Mouse (Mus musculus) neural tube, embryonic 11.5 days (tissue): Measurements from ENCODE around the gene Ddr1. TPM values are rescaled to one million over a fixed set of nuclear protein-coding genes. Genes with fewer than 3 reads are reported as not detected.
A peak's percentile ranks its signal among the peaks of the same experiment; 100 is the strongest.

Source experiments
- ATAC-seq: fragments of 200-750 bp; cut with Nextera tagmentation; 2 replicates; pipeline ENCODE4 v1.8.0; 2017; ENCODE audit warnings: moderate number of reproducible peaks, mild to moderate bottlenecking, moderate TSS enrichment, moderate library complexity; ENCODE audit not compliant: insufficient read depth, low FRiP score, low TSS enrichment
- DNase-seq: peaks from one replicate; pipeline ENCODE4 v3.0.0-alpha.2; 2015; ENCODE audit warnings: low spot score
- H3K27ac ChIP-seq: fragments of 300-500 bp; sonication (generic); 2 replicates; pipeline ENCODE4 v1.5.1; 2014; ENCODE audit warnings: low read depth, mild to moderate bottlenecking, low read length
- H3K27me3 ChIP-seq: fragments of 300-500 bp; sonication (generic); 2 replicates; pipeline ENCODE4 v1.6.1; 2014; ENCODE audit warnings: mild to moderate bottlenecking, low read length, mixed read lengths; ENCODE audit not compliant: control insufficient read depth, insufficient read depth
- H3K36me3 ChIP-seq: fragments of 300-500 bp; sonication (generic); 2 replicates; pipeline ENCODE4 v1.6.1; 2014; ENCODE audit warnings: mild to moderate bottlenecking, low read length, moderate library complexity, mixed read lengths; ENCODE audit not compliant: control insufficient read depth, insufficient read depth
- H3K4me1 ChIP-seq: fragments of 300-500 bp; sonication (generic); 2 replicates; pipeline ENCODE4 v1.6.1; 2014; ENCODE audit warnings: low read length, mixed read lengths; ENCODE audit not compliant: control insufficient read depth, insufficient read depth
- H3K4me2 ChIP-seq: fragments of 300-500 bp; sonication (generic); 2 replicates; pipeline ENCODE4 v1.6.1; 2014; ENCODE audit warnings: low read depth, mild to moderate bottlenecking, moderate library complexity
- H3K4me3 ChIP-seq: fragments of 300-500 bp; sonication (generic); 2 replicates; pipeline ENCODE4 v1.5.1; 2014; ENCODE audit warnings: low read depth, low read length
- H3K9ac ChIP-seq: fragments of 300-500 bp; sonication (generic); 2 replicates; pipeline ENCODE4 v1.6.1; 2014; ENCODE audit warnings: mild to moderate bottlenecking, low read length
- H3K9me3 ChIP-seq: fragments of 300-500 bp; sonication (generic); 2 replicates; pipeline ENCODE4 v1.6.1; 2016; ENCODE audit warnings: low read length; ENCODE audit not compliant: control insufficient read depth
- WGBS: fragments of 180-500 bp; shearing (Covaris S2); extraction: QIAGEN DNeasy Blood & Tissue Kit; methylation state at CpG from one replicate; pipeline ENCODE4 v1.1.7; 2014; 5-methylcytosine and 5-hydroxymethylcytosine counted together
- polyA plus RNA-seq: library from polyadenylated mRNA; unstranded; fragments of >200 nt; fragmentation: Nextera tagmentation; extraction: Ambion mirVana; gene quantifications from 2 replicates; pipeline ENCODE4 v1.2.1, GENCODE M21; 2014

The Ddr1 gene
- polyA plus RNA-seq, 1 experiment from 2014 or later = 98.1 TPM

DNA sequence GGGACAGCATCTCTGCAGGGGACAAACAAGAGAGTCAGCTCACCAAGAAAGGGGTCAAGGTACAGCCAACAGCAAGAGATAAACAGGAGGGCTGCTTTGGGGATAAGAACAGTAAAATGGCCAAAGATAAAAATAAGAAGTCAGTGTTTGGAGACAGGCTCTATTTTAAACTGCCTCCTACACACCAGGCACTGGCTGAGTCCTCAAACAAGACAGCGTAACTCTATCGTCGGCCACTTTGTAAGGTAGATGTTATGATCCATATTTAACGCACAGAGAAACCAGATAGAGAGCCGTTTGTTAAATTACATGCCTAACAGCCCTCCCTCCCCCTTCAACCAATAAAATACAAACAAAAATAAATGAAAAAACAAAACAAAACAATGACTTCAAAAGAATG lies 10.5 kb downstream of the Ddr1 start:
- ATAC-seq = no peak
- Histone ChIP-seq H3K36me3 (peaks cover 21% of the 10 kb centered on the region), H3K9me3 (no peaks in the 10 kb centered on the region), H3K9ac (no peak overlapping the region), H3K4me3 (no peak overlapping the region), H3K4me1 (peaks cover 13% of the 10 kb centered on the region), H3K27ac (no peak overlapping the region), H3K4me2 (no peak overlapping the region), H3K27me3 (no peaks in the 10 kb centered on the region)
- no peak for DNase-seq
- WGBS = 97% methylated on average over 5 of the region's 5 CpGs

- Histone ChIP-seq H3K9me3 (no peaks in the 10 kb centered on the region), H3K4me1 (peaks cover 4% of the 10 kb centered on the region), H3K27ac (no peak overlapping the region), H3K9ac (no peak overlapping the region), H3K4me2 (no peak overlapping the region), H3K36me3 (peaks cover 32% of the 10 kb centered on the region), H3K4me3 (no peak overlapping the region), H3K27me3 (no peaks in the 10 kb centered on the region)
- DNase-seq (no peak), ATAC-seq (no peak)
- WGBS = 81% methylated on average over 4 of the region's 4 CpGs
Measured at GRCm38 (mm10) chr17:35692368-35692767, 12.1 kb downstream of the Ddr1 start.

GRCm38 (mm10) chr17:35691811-35692210 lies 12.6 kb downstream of the Ddr1 start:
- H3K4me2 ChIP-seq = no peak overlapping the region
- H3K27ac ChIP-seq = no peak overlapping the region
- WGBS = 88% methylated on average over 4 of the region's 4 CpGs
- no peak overlapping the region for H3K4me3 ChIP-seq
- peak; percentile 24; the same call in 1 of the 2 replicates for ATAC-seq
- H3K9me3 ChIP-seq = no peaks in the 10 kb centered on the region
- no peak overlapping the region for H3K9ac ChIP-seq
- H3K27me3 ChIP-seq = no peaks in the 10 kb centered on the region
- no peaks in the 10 kb centered on the region for H3K4me1 ChIP-seq
- H3K36me3 ChIP-seq = peaks cover 34% of the 10 kb centered on the region
- DNase-seq = no peak

DNA sequence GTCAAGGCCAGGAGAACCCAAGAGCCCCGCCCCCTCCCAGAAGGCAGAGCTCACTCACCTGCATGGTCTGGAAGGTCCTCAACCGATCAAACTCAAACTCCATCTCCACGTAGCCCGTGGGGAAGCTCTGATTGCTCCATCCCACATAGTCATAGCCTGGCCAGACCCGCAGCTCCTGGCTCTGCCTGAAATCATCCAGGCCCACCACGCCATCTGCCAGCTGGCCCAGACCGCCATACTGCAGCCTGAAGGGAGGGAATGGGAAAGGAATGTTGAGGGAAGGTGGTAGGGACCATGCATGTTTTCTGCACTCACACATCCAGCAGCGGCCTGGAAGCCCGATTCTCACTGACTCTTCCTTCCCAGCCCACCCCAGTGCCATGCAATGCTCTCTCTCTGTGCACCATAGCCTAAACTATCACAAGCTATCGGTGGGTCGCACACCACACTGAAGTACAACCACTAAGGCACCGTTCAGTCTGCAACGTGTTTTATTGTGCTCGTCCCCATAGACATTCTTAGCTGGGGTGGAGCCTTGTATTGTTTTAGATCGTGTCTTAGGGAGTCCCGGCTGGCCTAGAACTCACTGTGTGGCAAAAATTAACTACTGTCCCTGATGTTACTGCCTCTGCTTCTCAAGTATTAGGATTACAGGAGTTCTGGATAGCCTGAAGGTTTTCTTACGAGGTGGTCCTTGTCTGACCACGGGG lies 14.3 kb downstream of the Ddr1 start:
- H3K9ac ChIP-seq = no peak overlapping the region
- 93% methylated on average over 18 of the region's 18 CpGs for WGBS
- H3K9me3 ChIP-seq = no peaks in the 10 kb centered on the region
- peaks cover 38% of the 10 kb centered on the region for H3K36me3 ChIP-seq
- no peak overlapping the region for H3K27ac ChIP-seq
- H3K4me2 ChIP-seq = no peak overlapping the region
- DNase-seq (no peak), ATAC-seq (no peak)
- no peaks in the 10 kb centered on the region for H3K4me1 ChIP-seq
- no peak overlapping the region for H3K4me3 ChIP-seq
- H3K27me3 ChIP-seq = no peaks in the 10 kb centered on the region

DNA sequence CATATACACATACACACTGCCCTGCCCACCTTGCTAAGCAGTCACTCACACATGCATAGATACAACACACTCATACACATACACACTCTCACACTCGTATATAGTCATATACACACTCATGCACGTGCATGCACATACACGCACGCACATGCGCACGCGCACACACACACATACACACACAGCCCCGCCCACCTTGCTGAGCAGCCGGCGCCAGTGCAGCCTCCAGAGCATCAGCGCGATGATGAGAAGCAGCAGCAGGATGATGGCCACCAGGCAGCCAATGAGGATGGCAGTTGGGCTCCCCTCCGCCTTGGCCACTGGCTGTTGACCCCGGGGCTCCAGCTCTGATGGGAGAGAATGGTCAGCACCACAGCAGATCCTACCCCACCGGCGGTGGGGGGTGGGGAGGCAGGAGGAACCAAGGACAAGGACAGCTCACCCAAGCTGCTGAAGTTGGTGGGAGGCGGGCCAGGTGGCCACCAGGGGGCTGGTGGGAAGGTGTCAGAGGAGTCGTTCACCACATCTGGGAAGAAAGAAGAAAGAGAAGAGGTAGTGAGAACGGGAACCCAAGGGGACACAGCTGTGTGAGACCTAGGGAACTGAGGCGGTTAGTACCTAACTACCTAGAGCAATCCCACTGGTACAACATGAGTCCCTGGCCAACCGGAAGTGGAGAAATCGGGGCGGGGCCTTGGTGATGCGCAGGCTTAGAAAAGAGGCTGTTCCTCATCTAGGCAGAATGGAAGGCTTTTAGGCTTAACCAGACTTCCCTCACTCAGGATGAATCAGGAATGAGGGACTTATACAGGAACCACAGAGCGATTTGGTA lies 15.9 kb downstream of the Ddr1 start:
- WGBS = 86% methylated on average over 25 of the region's 25 CpGs
- Histone ChIP-seq H3K4me2 (no peak overlapping the region), H3K27me3 (no peaks in the 10 kb centered on the region), H3K27ac (no peak overlapping the region), H3K4me1 (no peaks in the 10 kb centered on the region), H3K9me3 (no peaks in the 10 kb centered on the region), H3K9ac (no peak overlapping the region), H3K4me3 (no peak overlapping the region), H3K36me3 (peaks cover 37% of the 10 kb centered on the region)
- DNase-seq (no peak), ATAC-seq (no peak)

GRCm38 (mm10) chr17:35685061-35685460 lies 19.4 kb downstream of the Ddr1 start:
- H3K27ac ChIP-seq = no peak overlapping the region
- H3K4me2 ChIP-seq = no peak overlapping the region
- ATAC-seq (no peak), DNase-seq (no peak)
- no peak overlapping the region for H3K4me3 ChIP-seq
- no peaks in the 10 kb centered on the region for H3K9me3 ChIP-seq
- peaks cover 36% of the 10 kb centered on the region for H3K36me3 ChIP-seq
- no peak overlapping the region for H3K9ac ChIP-seq
- WGBS = 72% methylated on average over 9 of the region's 9 CpGs
- no peaks in the 10 kb centered on the region for H3K4me1 ChIP-seq
- H3K27me3 ChIP-seq = no peaks in the 10 kb centered on the region

GRCm38 (mm10) chr17:35681986-35682385 lies 22.4 kb downstream of the Ddr1 start:
- Histone ChIP-seq H3K4me3 (no peak overlapping the region), H3K4me1 (no peaks in the 10 kb centered on the region), H3K4me2 (no peak overlapping the region), H3K27me3 (no peaks in the 10 kb centered on the region), H3K9me3 (no peaks in the 10 kb centered on the region), H3K36me3 (peaks cover 19% of the 10 kb centered on the region), H3K9ac (no peak overlapping the region), H3K27ac (no peak overlapping the region)
- WGBS = 81% methylated on average over 13 of the region's 13 CpGs
- DNase-seq = no peak
- no peak for ATAC-seq

DNA sequence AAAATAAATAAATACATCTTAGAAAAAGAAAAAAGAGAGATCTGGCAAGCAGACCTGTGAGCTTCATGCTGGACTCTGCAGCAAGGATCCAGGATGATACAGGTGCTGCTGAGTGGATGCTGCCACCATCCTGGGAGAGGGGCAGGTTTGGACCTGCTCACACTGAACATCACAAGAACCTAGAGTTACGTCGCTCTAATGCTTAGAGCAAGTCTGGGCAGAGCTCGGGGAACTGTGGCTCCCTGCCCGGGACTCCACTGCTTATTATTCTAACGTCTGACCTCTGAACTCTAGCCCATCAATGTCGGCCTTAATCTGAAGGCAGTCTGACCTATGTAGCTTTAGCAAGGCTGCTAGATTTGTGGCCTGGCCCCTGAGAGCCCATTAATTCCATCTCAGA lies 23.8 kb downstream of the Ddr1 start:
- DNase-seq = no peak
- Histone ChIP-seq H3K36me3 (peaks cover 14% of the 10 kb centered on the region), H3K27me3 (no peaks in the 10 kb centered on the region), H3K4me1 (no peaks in the 10 kb centered on the region), H3K4me3 (no peak overlapping the region), H3K4me2 (no peak overlapping the region), H3K9ac (no peak overlapping the region), H3K9me3 (no peaks in the 10 kb centered on the region), H3K27ac (no peak overlapping the region)
- 45% methylated on average over 6 of the region's 6 CpGs for WGBS
- no peak for ATAC-seq
